Mouse (Mus musculus) cerebellum, adult 2 months (tissue): ENCODE measurements around the gene Aurkb.

Source experiments
- CTCF ChIP-seq: fragments of 200-500 bp; IDR thresholded peaks from 2 replicates; pipeline ENCODE4 v1.5.1; 2011; ENCODE audit warnings: low read depth, mild to moderate bottlenecking, control low read depth, low read length, moderate library complexity, borderline replicate concordance; ENCODE audit not compliant: insufficient read depth
- POLR2A ChIP-seq: fragments of 200-500 bp; IDR thresholded peaks from 2 replicates; pipeline ENCODE4 v1.6.1; 2011; ENCODE audit warnings: low read length, control low read depth, borderline replicate concordance; ENCODE audit not compliant: insufficient read depth

- TF ChIP-seq CTCF (no peak), POLR2A (no peak)
Measured at GRCm38 (mm10) chr11:69026562-69026961, 18.9 kb upstream of the Aurkb start.
